Mouse (Mus musculus): Measurements from ENCODE around the gene Syt13.

Syt13 gene

DNA sequence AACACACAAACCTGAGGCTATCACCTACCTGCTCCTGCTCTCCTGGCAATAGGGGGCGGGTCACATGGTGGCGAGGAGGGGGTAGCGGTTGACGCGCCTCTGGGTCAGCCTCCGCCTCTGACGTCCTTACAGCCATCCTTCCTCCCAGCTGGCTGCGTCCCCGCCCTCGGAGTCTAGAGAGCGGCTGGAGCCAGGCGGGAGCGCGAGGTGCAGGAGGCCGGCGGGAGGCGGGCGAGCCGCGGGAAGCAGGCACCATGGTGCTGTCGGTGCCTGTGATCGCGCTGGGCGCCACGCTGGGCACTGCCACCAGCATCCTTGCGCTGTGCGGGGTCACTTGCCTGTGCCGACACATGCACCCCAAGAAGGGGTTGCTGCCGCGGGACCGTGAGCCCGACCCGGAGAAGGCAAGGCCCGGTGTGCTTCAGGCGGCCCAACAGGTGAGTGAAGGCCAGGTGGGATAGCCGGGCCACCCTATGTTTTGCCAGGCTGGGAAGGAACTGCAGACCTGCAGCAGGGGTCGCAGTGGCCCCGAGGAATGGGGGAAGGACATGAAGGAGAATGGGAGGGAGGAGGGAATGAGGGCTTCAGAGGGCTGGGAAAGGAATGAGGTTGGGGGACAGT lies at the start of gene Syt13:
Gene Syt13, plus strand, starts transcription at position 166 of the 621 bp plus-strand sequence.
- no peak for DNase-seq (ENCODE audit: low read depth in 2 of 2, low spot score in 2 of 2)

DNA sequence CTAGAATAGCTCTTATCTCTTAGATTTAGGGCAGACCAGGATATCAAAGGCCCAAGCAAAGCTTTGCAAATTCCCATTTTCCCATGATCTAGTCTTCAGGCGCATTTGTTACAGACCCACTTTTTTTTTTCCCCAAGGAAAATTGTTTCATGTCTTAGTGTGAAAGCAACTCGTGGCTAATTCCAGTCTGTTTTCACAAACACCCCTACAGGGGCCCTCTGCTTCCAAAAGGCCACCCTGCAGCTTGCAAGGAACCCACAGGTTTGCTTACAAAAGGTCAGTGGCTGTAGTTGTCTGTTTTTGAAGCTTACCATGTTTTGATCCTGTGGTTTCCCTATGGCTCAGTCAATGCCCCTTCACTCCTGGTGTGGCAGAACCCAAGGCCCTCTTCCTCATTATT lies 48.3 kb upstream of the Syt13 start:
- DNase-seq (ENCODE audit: low read depth in 2 of 2, low spot score in 2 of 2) = no peak

DNA sequence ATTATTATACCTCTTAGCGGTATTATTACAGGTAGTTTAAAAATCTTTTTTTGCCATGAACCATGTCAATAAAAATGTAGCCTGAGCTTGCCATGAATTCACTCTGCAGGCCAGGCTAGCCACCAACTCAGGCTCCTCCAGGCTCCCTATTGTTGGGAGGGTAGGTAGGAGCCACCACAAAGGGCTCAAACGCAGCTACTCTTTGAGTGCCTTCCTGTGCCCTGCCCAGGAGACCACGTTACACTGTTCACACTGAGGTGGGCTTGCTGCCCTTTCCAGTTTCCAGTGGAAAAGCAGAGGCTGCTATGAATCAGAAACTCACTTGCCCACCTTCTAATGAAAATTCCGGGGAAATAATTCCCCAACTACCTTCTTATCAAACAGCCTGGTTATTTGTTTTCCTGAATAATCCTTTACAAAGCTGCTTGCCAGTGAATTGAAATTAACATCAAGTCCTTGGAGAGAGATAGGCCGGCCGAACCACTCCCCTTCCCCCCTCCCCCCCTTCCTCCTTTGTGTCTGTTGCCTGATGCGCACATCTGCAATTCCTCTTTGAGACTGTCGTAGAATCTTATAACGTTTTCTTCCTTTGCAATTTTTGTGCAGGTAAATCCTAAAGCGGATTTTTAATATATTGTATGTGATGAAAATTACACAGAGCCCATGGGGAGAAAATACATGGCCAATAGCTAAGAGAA lies 44.6 kb upstream of the Syt13 start:
- no peak for DNase-seq (ENCODE audit: low read depth in 2 of 2, low spot score in 2 of 2)

DNA sequence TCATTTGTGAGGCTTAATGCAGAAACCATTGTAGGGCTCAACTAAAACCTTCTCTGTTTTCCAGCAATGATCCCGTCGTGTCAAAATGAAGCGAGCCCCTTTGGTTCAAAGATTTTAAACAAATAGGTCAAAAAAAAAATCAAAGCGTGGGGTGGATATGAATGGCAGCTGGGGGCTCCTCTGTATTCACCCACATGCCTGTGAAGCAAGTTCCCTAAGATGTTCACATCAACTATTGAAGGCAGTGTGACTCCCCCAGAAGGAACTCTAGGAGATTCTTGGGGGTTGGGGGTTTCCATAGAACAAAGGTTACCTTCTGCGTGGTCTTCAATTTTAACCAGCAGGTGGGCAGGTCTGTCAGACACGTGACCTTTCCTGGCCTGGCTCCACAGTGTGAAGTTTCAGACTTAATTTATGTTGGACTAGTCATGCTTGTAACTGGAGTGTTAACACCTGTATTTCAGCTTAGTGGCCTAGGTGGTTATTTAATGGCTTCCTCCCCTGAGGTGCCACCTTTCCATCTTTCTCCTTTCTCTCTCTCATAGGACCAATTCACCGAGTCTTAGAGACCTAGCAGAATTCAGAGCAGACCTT lies 43.7 kb upstream of the Syt13 start:
- DNase-seq (ENCODE audit: low read depth in 2 of 2, low spot score in 2 of 2) = no peak

DNA sequence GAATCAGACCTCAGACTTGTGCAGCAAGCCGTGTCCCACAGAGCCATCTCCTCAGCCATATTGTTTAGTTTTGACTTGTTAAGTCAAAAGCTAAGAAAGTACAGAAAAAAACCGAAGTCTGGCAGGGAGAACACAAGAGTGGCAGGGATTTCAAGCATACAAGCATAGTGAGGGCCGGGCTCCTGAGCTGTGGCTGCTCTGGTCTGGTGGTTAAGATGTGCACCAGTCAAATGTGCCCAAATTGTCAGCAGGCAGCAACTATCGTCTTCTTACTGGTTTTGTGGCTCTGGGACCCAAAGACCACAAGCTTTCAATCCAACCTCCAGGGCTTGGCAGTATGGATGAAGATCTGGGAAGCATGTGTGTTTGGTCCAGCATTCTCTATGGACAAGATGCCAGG lies 42.2 kb upstream of the Syt13 start:
- no peak for DNase-seq (ENCODE audit: low read depth in 2 of 2, low spot score in 2 of 2)

DNA sequence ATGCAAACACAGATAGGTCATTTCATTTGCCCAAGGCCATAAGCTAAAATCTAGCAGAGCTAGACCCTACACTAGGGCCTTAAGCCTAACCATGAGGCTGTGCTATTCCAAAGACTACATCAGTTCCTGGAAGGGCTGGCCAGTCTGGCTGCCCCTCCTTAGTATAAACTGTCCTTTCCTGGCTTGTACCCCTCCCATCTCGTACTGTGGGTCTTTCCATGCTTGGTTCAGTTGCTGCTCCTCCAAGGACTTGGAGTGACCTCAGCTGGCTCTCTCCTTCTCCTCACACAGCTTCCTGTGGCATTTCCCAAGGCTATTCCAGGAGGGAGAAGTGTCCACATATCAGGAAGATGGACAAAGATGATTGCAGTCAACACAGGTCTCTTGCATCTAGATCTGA lies 40.3 kb upstream of the Syt13 start:
- DNase-seq (ENCODE audit: low read depth in 2 of 2, low spot score in 2 of 2) = no peak

DNA sequence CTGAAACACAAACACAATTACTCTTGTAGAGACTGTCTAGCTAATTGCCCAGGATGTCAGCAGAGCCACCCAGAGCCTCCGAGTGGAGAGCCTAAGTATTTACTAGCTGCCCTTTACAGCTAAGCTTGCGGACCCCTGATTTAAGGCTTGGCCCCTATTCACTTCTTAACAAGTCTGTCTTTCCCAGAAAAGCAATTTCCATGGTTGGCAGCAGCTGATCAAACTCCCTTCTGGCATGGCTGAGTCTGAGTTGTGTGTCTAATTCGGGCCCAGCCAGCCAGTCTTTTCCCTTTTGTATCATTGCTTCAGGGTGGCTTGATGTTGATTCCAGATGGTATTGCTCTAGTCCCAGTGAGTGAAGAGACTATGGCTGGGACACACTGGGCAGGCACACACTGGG lies 37.4 kb upstream of the Syt13 start:
- no peak for DNase-seq (ENCODE audit: low read depth in 2 of 2, low spot score in 2 of 2)

DNA sequence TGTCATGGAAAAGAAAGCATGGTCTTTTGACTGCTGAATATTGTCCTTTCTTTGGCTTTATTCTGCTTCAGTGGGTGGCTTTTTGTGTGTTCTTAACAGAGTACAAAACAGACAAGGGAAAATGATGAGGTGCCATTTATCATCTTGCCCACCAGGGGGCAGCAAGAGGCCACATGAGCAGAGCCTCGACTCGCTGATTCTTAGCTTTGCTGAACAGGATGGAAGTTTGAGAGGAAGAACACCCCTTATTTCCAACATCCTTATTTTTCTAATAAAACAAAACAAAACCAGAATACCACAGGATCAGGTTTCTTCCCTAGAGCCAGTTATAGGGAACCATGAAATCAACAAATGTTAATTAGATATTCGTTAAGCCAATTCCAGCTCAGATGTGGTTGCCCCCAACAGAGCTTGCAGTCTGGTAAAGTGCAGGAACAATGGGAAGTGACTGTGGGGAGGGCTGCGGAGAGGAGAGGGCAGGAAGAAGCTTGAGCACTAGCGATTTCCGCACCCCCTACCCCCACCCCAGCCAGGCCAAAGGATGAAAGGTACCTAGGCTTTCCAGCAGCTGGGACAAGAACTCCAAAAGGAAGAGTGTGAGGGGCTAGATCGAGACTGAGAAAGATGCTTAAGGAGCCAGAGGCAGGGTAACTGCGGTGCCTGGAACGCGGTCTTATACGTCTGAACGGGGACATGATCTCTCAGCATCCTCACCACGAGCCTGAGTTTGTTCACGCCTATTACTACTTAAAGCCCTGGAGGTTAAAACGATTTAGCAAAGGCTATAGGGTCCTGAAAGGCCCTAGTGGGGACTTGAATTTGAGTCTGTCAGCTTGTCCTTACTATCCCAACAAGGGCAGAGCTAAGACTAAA lies 31.6 kb upstream of the Syt13 start:
- DNase-seq (ENCODE audit: low read depth in 2 of 2, low spot score in 2 of 2) = peak; percentile 22 to 29

DNA sequence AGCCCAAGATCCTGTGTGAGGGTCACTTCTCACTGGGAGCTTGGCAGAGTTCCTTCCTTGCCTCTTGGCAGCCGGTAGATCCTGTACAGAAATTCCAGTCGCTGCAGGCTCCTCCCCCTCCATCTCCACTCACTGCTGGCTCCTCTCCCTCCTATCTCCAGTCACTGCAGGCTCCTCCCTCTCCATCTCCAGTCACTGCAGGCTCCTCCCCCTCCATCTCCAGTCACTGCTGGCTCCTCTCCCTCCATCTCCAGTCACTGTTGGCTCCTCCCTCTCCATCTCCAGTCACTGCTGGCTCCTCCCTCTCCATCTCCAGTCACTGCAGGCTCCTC lies 31.0 kb upstream of the Syt13 start:
- DNase-seq (ENCODE audit: low read depth in 2 of 2, low spot score in 2 of 2) = no peak

DNA sequence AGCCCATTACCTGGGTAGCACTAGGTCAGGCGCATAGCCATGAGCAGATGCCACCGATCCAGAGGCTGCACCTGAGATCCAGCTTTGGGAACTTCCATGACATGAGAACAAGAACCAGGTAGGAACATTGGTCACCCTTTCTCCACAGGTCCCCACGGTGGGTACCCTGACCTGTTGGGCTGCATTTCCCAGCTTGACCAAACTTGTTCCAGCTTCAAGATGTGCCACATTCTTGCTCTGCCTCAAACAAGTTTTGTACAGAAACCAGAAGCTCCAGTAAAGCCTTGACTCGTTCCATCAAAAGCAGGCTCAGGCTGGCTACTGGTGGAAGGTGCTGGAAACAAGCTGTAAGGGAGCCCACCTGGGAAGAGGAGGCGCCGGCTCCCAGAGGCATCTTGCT lies 29.9 kb upstream of the Syt13 start:
- DNase-seq (ENCODE audit: low read depth in 2 of 2, low spot score in 2 of 2) = no peak

DNA sequence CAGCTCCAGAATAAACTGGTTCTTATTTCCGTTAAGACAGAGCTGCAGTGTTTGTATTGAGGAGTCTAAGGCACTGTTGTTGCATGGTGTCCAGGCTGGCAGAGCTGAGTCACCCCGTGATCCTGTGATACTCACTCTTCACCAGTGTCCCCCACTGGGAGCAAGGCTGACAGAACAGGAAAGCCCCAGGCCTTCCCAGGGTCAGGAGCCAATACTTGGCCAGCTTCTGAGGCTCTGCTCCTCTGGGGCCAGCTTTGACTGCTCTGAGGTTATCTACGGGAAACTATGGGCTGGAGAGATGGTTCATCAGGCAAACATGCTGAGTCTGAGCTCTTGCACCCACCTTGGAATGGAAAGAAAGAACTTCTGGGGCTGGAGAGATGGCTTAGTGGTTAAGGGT lies 28.0 kb upstream of the Syt13 start:
- DNase-seq (ENCODE audit: low read depth in 2 of 2, low spot score in 2 of 2) = no peak

DNA sequence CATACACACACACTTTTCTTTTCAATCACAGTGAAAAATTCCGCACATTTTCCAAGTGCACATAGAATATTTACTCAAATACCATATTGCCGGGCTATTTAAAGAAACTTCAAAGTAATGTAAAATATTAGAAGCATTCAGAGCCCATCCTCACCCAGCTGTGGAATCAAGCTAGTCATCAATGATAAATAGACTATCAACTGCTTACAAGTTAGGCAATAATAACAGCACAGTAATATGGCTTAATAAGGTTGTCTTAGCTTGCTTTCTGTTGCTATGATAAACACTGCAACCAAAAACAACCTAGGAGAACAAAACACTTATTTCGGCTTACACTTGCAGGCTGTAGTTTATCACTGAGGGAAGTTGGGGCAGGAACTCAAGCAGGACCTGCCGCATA lies 22.4 kb upstream of the Syt13 start:
- DNase-seq (ENCODE audit: low read depth in 2 of 2, low spot score in 2 of 2) = no peak

DNA sequence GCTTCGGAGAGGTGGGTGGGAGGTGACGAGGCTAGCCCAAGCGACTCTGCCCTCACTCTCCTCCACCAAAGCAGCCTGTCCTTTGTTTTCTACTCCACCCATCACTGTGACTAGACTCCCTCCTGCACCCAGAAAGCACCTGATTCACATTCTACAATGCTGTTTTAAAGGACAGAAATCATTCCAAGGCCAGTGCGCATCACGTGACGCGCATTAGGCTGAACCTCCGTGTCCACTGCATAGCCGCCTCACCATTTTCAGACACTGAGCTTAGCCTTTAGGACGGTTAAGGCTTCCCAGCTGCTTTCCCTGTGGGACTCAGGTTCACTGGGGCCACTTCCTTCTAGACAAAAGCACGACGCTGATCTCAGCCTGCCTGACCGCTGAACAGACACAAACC lies 11.2 kb upstream of the Syt13 start:
- no peak for DNase-seq (ENCODE audit: low read depth in 2 of 2, low spot score in 2 of 2)

DNA sequence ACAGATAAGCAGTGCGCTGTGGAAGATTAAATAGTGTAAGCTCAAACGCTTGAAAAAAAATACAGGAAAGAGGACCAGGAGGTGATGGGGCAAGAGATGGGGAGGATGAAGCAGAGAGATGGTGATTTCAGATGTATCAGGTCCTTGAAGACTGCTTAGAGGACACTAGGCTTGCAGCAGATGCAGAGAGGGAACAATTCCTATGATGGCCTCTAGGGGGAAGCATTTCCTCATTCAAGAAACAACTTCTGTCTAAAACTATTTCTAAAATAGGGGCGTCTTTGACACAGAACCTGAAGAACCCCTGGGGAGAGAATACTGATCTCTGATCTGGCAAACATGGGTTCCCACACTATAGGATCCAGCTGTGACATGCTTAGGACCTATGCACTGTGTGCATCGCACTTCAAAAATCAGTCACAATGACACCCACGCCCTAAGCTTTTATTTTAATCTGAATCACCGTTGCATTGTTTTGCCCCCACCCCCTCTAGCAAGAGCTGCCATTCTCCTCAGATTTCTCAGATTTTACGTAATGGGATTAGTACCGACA lies 10.5 kb upstream of the Syt13 start:
- peak; percentile 20 to 32 for DNase-seq (ENCODE audit: low read depth in 2 of 2, low spot score in 2 of 2)

DNA sequence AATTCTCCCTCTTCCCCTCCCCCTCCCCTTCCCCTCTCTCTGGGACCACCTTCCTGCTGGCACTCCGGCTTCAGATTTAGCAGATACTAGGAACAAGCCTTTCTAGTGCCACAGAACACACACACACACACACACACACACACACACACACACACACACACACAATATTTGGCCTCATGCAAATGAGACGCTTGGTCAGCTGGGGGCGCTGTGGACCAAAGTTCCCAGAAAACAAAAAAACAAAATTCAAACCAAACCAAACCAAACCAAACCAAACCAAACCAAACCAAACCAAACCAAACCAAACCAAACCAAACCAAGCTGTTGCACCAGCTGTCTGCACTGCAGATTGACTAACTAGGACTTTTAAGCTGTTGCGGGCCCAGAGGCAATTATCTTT lies 4.5 kb upstream of the Syt13 start:
- DNase-seq (ENCODE audit: low read depth in 2 of 2, low spot score in 2 of 2) = no peak

DNA sequence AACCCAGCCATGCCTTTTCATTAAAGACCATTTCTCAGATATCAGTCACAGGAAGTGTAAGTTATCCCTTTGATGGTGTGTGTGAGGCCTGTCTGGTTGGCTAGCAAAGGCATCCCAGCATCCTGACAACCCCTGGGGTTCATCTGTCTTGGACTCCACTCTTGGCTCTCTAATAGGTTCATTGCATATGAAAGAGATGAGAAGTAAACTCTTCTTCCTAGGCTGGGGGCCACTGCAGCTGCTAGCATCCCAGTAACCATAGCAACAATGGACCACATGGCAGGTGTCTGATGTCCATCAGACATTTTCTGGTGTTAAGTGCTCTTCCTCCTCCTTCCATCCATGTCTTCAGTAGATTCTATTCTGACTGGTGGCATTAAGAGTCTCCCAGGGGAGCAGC lies 2.6 kb upstream of the Syt13 start:
- no peak for DNase-seq (ENCODE audit: low read depth in 2 of 2, low spot score in 2 of 2)

DNA sequence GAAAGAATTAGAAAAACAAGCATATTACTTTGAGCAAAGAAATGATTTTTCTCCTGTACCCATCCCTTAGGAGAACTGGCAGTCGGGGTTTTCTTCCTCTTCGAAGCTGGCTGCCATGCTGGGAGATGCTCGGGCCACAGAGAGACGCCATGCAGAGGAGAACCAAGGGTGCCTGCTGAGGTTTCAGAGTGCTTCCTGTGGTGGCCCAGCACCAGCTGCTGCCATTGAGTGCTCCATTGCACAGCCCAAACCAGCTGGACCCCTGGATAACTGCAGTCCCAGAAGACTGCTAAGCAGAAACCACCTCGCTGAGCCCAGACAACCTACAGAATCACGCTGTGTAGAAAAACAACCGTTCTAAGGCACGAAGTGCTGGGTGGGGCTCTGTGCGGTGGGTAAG lies 1.6 kb upstream of the Syt13 start:
- no peak for DNase-seq (ENCODE audit: low read depth in 2 of 2, low spot score in 2 of 2)

DNA sequence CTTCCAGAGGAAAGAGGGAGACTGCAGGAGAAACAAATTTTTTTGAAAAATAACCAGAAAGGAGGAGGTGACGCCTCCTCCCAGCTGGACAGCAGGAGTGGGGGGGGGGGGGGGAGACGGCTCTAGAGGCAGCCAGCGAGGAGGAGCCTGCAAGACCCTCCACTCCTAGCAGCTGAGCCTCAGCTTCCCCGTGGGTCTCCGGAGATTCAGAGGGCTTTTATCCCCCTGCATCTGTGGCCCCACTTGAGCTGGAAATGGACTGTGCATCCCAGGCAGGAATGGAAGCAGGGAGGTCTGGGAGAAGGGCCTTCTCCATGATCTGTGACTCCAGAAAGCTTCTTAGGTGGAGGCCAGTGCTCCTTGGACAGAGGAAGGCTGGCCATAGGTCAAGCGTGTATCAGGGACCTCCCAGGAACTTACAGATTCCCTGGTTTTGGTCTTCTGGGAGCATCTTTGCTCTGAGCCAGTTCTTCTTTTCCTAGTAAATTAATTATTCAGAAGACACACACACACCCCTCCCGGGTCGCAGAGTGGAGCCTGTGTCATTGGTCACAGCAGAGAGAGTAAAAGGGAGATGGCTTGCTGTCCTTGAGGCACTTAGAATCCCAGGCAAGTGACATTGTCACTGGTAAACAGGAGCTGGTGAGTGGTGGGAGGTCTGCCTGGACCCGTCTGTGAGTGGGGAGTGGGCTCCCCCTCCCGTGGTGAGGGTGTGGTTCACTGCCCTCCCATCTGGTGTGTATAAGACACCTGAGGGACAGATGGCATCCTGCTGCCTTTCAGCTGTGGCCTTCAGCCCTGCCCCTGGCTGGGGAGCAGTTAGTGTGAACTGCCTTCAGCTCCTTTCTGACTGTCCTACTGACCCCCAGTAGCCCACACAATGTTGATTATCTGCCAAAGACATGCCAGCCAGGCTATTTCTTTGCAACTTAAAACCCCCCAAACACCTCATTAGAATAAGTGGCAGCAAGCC lies 1.0 kb downstream of the Syt13 start:
- no peak for DNase-seq (ENCODE audit: low read depth in 2 of 2, low spot score in 2 of 2)

DNA sequence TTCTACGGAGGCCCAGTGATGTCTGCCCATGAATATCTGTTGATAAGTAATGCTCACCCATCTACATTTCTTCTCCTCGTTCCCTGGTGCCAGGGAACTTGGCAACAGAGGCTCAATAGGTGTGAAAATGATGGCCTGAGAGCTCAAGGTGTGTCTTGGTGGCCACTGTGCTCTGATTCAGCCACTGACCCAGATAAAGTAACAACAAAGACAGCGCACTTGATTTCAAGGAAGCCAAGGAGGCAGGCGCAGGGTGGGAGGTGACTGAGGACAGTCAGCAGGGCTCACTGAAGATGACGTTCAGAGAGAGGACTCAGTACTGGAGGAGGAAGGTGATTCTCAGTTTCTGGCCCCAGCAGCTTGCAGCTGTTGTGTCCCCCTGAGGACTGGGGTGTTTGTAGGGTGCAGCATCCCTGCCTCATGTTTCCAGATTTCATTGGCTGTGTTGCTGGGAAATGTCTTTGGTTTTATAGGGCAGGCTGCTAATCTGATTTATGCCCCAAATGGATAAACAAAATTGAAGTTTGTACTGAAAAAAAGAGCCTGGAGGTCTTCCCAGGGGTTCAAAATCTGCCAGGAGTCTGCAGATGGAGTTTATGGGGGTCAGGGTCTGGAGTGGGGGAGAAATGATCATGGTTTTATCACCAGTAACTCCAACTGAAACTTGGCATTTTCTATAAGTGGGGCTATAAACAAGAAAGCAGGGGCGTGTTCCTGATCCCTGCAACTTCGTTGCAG lies 2.7 kb downstream of the Syt13 start:
- DNase-seq (ENCODE audit: low read depth in 2 of 2, low spot score in 2 of 2) = no peak

DNA sequence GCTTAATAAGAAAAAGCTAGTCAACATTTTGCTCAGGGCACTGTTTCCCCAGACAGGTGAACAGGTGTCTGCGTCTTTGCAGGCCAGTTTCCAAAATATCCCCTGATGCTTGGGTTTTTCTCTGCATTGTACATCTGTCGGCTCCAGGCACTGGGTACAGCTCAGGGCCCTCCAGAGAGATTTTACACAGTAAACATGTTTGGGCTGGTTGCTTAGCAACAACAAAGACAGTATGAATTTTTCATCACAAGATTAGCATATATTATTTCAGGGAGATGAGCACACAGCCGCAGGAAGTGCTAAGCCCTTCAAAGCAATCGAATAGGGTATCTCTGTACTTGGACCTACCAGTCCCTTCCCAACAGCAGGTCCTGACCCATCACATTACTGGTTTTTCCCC lies 5.8 kb downstream of the Syt13 start:
- DNase-seq (ENCODE audit: low read depth in 2 of 2, low spot score in 2 of 2) = no peak
